Mouse (Mus musculus) brain, embryonic 14.5 days (tissue): ENCODE measurements around the gene Psmd9. TPM values are rescaled to one million over a fixed set of nuclear protein-coding genes. Genes with fewer than 3 reads are reported as not detected.
A peak's percentile ranks its signal among the peaks of the same experiment; 100 is the strongest.

ENCODE experiments used
- DNase-seq: peaks from one replicate; pipeline ENCODE4 v3.0.0-alpha.2; 2011; ENCODE audit warnings: low read depth
- CTCF ChIP-seq: fragments of 200-500 bp; IDR thresholded peaks from 2 replicates; pipeline ENCODE4 v1.5.1; 2012; ENCODE audit warnings: inconsistent platforms, mild to moderate bottlenecking, moderate library complexity, borderline replicate concordance; ENCODE audit not compliant: insufficient read depth, insufficient read length; ENCODE audit errors: extremely low read depth
- POLR2A ChIP-seq: fragments of 200-500 bp; IDR thresholded peaks from 2 replicates; pipeline ENCODE4 v1.6.1; 2012; ENCODE audit warnings: mild to moderate bottlenecking, inconsistent platforms, borderline replicate concordance; ENCODE audit not compliant: poor library complexity, insufficient read depth, insufficient read length, severe bottlenecking; ENCODE audit errors: extremely low read depth
- polyA plus RNA-seq: library from polyadenylated mRNA; depleted of rRNA; stranded (reverse); fragments of >200 nt; gene quantifications from 2 replicates; pipeline ENCODE4 v1.2.3, GENCODE M21; 2012; rRNA removed

Gene Psmd9
- 36.2 and 41.2 TPM in 2 replicates for polyA plus RNA-seq

DNA sequence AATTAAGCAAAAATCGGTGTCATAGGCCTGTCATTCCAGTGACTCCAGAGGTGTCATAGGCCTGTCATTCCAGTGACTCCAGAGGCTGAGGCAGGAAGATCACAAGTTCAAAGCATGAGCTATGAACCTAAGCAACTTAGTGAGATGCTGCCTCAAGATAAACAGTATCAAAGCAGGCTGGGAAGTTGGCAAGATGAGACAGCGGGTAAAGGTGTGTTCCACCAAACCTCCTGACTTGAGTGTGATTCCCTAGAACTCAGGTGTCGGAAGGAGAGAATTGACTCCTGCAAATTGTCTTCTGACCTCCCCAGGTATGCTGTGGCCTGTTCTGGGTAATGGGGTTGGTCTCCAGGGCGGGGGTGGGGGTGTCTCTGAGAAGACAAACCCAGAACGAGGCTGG lies at the start of gene Psmd9:
TSS of gene Psmd9 (plus strand) at position 130 of the 400 bp plus-strand sequence.
- TF ChIP-seq POLR2A: no peak
- TF ChIP-seq CTCF: no peak

DNA sequence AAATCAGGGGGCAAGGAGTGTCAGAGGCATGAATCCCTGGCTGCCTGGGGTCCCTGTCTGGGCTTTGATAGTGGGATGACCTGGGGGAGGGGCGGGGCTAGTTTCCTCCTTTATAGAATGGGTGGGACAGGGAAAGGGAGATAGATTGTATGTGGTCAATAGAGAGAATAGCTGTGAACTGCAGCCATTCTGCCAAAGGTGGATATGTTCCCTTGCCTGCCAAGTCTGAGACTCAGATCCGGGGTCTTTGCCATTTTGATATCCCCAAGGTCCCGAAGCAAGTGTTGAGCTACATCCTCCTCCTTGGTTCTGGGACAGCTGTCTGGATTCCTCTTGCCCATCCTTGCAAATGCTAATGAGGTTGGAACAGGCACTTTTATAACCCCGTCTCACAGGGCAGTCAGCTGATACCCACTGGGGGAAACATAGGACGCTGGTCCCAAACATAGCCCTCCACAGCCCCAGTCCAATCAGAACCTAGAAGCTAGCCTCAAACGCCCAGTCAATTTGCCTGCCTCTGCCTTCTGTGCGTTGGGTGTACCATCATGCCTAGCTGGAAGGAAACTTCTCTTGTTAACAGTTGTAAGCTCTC lies 48.5 kb upstream of the Psmd9 start:
- TF ChIP-seq POLR2A (no peak), CTCF (no peak)
- no peak for DNase-seq

More for the DNA sequence above, at the start of gene Psmd9:
- no peak for DNase-seq

DNA sequence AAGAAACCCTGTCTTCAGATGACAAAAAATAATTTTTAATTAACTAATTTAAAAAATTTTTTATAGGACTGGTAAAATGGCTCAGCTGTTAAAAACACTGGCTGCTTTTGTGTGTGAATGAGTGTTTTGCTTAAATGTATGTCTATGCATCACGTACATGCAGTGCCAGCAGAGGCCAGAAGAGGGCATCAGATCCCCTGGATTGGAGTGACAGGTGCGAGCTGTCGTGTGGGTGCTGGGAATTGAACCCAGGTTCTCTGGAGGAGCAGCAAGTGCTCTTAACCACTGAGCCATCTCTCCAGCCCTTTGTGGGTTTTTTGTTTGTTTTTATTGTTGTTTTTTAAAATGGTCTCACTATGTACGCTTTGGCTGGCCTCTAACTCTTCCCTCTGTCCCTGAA lies 47.0 kb upstream of the Psmd9 start:
- DNase-seq: no peak
- TF ChIP-seq POLR2A (no peak), CTCF (peak; percentile 46; the same call in 1 of the 2 replicates)

DNA sequence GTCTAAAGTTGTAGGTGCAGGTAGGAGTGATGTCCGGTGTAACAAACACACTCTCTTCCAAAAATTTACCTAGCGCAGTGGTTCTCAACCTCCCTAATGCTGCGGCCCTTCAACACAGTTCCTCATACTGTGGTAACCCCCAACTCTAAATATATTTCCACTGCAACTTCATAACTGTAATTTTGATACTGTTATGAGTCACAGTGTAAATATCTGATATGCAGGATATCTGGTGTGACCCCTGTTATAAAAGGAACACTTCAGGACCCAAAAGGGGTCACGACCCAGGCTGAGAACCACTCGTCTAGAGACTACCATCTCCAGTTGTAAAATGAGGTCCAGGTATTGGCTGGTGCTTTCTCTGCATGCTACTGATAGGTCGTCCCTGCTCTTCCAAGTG lies 44.1 kb upstream of the Psmd9 start:
- TF ChIP-seq POLR2A: no peak
- no peak for TF ChIP-seq CTCF
- DNase-seq: no peak

DNA sequence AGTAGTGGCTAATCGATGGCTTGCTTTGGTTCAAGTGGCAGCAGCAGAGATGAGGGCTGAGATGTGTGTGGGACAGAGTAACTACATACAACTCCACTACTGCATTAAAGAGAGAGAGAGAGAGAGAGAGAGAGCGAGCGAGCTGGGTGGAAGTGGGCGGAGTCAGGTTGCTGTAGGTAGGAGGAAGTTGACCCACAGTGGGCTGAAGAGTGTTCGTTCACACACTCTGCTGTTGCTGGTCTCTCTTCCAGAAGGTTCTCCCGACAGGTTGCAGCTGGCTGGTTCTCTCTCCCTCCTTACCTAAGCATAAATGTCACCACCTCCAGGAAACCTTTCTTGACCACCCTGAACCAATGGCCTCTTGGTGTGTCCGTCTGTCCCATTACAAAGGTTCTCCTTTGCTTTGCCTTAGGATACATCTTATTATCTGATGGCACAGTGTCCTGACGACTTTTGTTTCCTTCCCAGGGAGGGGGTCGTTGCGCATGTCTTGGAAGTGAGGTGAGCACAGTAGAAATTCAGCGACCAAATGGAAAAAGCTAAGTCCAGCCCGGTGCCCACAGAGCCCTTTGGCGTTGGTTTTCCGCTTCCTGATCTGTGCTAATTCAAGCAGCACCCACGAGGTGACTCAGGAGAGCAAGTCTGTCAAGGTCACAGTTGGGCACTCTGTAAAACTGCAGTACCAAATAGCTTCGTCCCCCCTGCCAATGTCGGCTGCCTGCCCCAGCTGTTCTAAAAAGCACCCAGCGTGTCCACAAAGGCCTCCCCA lies 43.4 kb upstream of the Psmd9 start:
- no peak for DNase-seq
- TF ChIP-seq POLR2A: no peak
- TF ChIP-seq CTCF: no peak

DNA sequence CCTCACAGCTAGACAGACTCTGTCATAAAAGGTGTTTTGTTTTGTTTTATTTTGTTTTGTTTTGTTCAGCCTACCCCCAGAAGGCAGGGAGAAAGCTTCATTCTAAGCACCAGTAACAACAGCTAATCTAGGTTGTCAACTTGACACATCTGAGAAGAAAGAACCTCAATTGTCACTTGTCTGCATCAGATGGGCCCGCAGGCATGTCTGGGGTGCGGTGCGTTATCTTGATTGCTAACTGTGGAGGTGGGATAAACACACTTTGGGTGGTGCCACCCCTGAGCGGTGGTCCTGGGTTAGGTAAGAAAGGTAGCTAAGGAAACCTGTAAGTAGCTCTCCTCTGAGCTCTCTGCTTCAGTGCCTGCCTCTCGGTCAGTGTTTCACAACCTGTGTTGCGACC lies 42.2 kb upstream of the Psmd9 start:
- DNase-seq: no peak
- TF ChIP-seq POLR2A: no peak
- no peak for TF ChIP-seq CTCF

DNA sequence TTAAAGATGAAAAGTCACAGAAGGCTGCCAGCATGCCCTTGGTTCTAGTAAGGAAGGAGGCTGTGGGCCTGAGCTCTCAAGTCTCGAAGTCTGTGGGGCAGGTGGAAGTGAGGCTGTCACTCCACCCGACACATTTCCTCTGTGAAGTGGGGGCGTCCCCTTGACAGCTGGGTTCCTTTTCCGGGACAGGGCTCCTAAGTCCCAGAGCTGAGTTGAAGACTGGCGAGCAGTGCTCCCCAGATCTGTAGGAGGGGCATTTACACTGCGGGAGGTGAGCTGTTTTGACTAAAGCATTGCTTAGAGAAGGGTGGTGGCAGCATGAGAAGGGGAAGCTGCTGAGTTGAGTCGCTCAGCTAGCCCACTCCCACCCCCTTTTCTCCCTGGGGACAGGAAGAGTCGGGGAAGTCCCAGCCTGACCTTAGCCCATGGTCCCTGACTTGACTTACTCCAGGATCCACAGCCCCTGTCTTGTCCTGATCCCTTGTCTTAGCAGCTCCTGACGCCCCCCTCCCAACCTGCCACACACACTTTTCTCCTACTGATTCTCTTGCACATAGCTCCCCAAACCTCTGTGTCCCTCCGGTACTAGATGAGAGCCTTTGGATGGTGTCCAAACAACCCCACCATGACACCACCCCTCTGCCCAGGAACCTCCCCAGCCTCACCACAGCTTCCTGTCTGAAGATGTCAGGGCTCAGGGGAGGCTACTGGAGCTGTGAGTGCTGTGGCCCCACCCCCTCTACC lies 40.6 kb upstream of the Psmd9 start:
- DNase-seq: no peak

DNA sequence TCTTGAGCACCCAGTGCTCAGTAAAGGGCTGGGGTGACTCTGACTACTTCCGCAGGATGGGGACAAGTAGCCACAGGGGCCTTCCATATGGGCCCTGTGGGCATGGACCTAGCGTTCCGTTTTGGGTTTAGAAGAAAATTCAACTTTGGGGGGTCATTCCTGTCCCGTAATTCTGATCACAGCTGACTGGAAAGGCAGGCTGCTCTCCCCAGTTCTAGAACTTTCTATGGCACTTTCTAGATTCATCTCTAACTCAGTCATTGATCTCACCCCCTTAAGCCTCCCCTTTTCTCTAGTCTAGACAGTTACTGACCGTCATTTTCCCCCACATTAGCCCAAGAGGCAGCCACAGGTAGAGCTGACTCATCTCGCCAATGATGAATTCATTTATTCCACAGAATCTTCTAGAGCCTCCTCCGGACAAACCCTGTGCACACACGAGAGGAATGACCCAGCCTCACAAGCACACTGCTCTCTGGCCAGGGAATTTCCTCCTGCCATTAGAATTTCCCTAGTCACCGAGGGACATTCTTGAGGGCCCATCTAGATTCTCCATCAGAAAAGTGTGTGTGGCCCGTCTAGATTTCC lies 39.9 kb upstream of the Psmd9 start:
- no peak for TF ChIP-seq CTCF
- no peak for DNase-seq

More for the DNA sequence above, 40.6 kb upstream of the Psmd9 start:
- TF ChIP-seq CTCF (no peak), POLR2A (no peak)

DNA sequence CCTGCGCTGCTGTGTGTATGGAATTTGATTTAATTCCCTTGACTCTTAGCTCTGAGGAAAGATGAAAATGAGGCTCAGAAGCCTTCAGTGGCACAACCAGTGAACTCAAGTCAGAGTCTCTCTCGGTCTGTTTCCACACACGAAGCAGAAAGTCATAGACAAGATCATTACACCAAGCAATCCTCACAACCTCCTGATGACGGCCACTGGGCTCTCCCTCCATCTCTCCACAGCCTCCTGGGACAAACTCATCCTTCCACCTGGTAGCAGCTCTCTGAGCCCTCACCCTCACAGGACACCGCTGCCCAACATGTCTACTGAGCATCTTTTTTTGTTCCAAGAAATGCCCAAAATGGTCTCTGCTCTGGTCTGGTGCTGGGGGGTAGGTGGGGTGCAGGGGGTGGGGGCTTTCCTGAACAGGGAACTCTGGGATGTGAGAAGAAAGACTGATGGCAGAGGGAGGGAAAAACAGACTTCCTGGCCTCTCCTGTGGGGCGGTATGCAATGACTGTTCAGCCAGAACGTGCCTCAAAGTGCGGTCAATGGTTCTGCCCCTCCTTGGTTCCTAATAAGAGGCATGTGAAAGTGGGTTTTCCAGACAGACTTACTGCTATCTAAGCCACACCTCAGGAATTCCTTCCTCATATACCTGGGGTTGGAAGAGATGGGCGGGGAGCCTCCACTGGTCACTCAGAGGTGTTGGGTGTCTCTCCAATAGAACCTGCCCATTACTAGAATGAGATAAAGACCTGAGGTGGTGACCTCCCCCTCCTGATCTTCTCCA lies 39.0 kb upstream of the Psmd9 start:
- no peak for TF ChIP-seq POLR2A
- TF ChIP-seq CTCF: no peak
- no peak for DNase-seq

DNA sequence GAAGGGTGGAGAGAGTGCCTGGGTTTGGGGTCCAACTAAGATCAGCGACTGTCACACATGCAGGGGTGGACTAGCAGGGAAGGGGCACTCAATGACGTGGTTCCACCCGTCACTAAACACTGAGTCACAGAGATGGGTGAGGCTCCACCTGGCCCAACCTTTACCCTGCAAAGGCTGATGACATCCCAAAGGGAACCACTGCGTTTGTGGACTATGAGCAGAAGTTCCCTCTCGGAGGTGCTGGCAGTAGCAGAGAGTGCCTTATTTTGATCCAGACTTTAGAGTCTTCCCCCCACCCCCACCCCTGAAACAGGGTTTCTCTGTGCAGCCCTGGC lies 38.4 kb upstream of the Psmd9 start:
- no peak for TF ChIP-seq CTCF
- TF ChIP-seq POLR2A: no peak
- no peak for DNase-seq
